Mouse (Mus musculus): ENCODE data around the gene Ikzf3.

- TF ChIP-seq CTCF (IDR thresholded peaks at IDR 0.05; ENCODE audit: control insufficient read depth, insufficient read depth, insufficient replicate concordance, low read depth, low read length), result no peak
- no peak for TF ChIP-seq POLR2A (IDR thresholded peaks at IDR 0.05; ENCODE audit: control insufficient read depth, low read depth, low read length)
These were observed 87.5 kb downstream of the Ikzf3 start for GRCm38 (mm10) chr11:98458121-98458990.

Data from testis, adult 2 months (tissue).